Comparison of ENCODE assay signal across 10 mouse cellular contexts in the genomic region with DNA sequence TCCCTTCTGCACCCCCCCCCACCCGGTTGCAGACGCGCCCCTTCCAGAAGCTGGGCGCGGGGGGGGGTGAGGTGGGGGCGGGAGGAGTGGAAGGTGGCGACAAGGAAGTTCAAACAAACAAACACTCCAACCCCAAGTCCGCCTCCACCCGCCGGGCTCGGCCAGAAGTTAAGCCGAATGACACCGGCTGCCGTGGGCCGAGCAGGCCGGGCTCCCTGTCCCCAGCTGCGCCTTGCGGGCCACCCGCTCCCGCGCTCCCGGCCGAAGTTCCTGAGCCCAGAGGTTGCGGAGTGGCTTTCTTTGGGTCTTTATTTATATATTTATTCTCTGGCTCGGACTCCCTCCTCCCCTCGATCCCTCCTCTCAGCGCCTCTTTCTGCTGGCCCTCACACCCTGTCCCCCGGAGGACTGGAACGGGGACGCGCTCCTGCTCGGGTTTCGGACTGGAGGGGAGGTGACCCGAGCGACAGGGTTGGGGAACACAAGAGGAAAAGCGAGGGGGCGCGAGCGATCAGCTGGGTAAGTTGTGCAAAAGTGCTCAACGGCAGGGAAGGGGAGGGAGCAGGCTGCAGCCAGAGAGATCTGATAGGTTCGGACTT. TPM values are rescaled to one million over a fixed set of nuclear protein-coding genes. Genes with fewer than 3 reads are reported as not detected.
DNase-seq lines count a peak whose midpoint lies in the region; ATAC-seq and TF ChIP-seq lines count a peak whose summit lies in the region.
"Had no signal": no experiment of that assay in that cellular context is flagged by ENCODE, and none has a peak within 500 bp of the region (broad histone marks: within the 10 kb centered on the region; RNA-seq: fewer than 3 reads in every experiment).

Gene Pax7, minus strand, starts transcription at position 493 of the 599 bp plus-strand sequence.

- H3K4me1 ChIP-seq in forebrain, embryonic 11.5 days (replicated peaks; ENCODE audit: control insufficient read depth, insufficient read depth, low read length): peaks cover 32% of the 10 kb centered on the region
- no peaks in the 10 kb centered on the region for H3K4me1 ChIP-seq in forebrain, postnatal 0 days (ENCODE audit: insufficient read depth)
- H3K4me1 ChIP-seq in lung, embryonic 16.5 days (replicated peaks; ENCODE audit: control insufficient read depth, insufficient read depth, low read length): peaks cover 19% of the 10 kb centered on the region
- no peaks in the 10 kb centered on the region for H3K4me1 ChIP-seq in lung, adult 2 months (ENCODE audit: control insufficient read depth, insufficient read depth, low read length)
- peaks cover 6% of the 10 kb centered on the region; the same call in 1 of the 2 replicates for H3K4me1 ChIP-seq in limb, embryonic 11.5 days (ENCODE audit: control insufficient read depth, insufficient read depth, low read length)
- peaks cover 4% of the 10 kb centered on the region; the same call in 1 of the 2 replicates for H3K4me1 ChIP-seq in stomach, embryonic 16.5 days (ENCODE audit: control insufficient read depth, insufficient read depth, low read length)
- H3K4me1 ChIP-seq: liver, embryonic 13.5 days had no signal

- H3K9ac ChIP-seq in forebrain, embryonic 11.5 days (ENCODE audit: low read length): peak within 1 kb of the TSS; percentile 37
- no peak within 1 kb of the TSS for H3K9ac ChIP-seq in forebrain, postnatal 0 days
- no peak within 1 kb of the TSS for H3K9ac ChIP-seq in lung, embryonic 16.5 days (ENCODE audit: low read length)
- H3K9ac ChIP-seq in limb, embryonic 11.5 days (ENCODE audit: low read length): no peak within 1 kb of the TSS
- H3K9ac ChIP-seq in stomach, embryonic 16.5 days (ENCODE audit: low read length): no peak within 1 kb of the TSS
- H3K9ac ChIP-seq: liver, embryonic 13.5 days had no signal

- no peak for DNase-seq in forebrain, embryonic 11.5 days (ENCODE audit: low spot score)
- no peak for DNase-seq in forebrain, postnatal 0 days
- no peak for DNase-seq in lung, adult 2 months
- DNase-seq in limb, embryonic 11.5 days (ENCODE audit: low spot score): peak; percentile 72
- DNase-seq in urinary bladder, adult 2 months (ENCODE audit: low spot score): no peak
- no peak for DNase-seq in cerebellum, adult 8-10 months
- DNase-seq: liver, embryonic 13.5 days had no signal

- TF ChIP-seq POLR2A in lung, adult 2 months (IDR thresholded peaks at IDR 0.05; ENCODE audit: borderline replicate concordance, extremely low read depth, low read depth, low read length): no peak

- H3K27me3 ChIP-seq in forebrain, embryonic 11.5 days (ENCODE audit: control insufficient read depth, insufficient read depth, low read length): peaks cover 95% of the 10 kb centered on the region
- H3K27me3 ChIP-seq in forebrain, postnatal 0 days (ENCODE audit: insufficient read depth, low read length): peaks cover 89% of the 10 kb centered on the region
- H3K27me3 ChIP-seq in lung, embryonic 16.5 days (ENCODE audit: control insufficient read depth, insufficient read depth, low read depth, low read length): peaks cover 100% of the 10 kb centered on the region
- peaks cover 98% of the 10 kb centered on the region for H3K27me3 ChIP-seq in limb, embryonic 11.5 days (ENCODE audit: control insufficient read depth, insufficient read depth, low read length)
- H3K27me3 ChIP-seq in stomach, embryonic 16.5 days (ENCODE audit: control insufficient read depth, insufficient read depth, low read length): peaks cover 91% of the 10 kb centered on the region

- no peaks in the 10 kb centered on the region for H3K36me3 ChIP-seq in forebrain, embryonic 11.5 days (ENCODE audit: control insufficient read depth, insufficient read depth, low read length)
- no peaks in the 10 kb centered on the region for H3K36me3 ChIP-seq in forebrain, postnatal 0 days (ENCODE audit: insufficient read depth)
- no peaks in the 10 kb centered on the region for H3K36me3 ChIP-seq in lung, embryonic 16.5 days (ENCODE audit: control insufficient read depth, insufficient read depth, low read length)
- H3K36me3 ChIP-seq in limb, embryonic 11.5 days (ENCODE audit: control insufficient read depth, insufficient read depth, low read length): no peaks in the 10 kb centered on the region
- no peaks in the 10 kb centered on the region for H3K36me3 ChIP-seq in stomach, embryonic 16.5 days (ENCODE audit: control insufficient read depth, insufficient read depth, low read length)
- H3K36me3 ChIP-seq: liver, embryonic 13.5 days had no signal

- no peaks in the 10 kb centered on the region for H3K9me3 ChIP-seq in forebrain, embryonic 11.5 days (ENCODE audit: control insufficient read depth, low read length)
- no peaks in the 10 kb centered on the region for H3K9me3 ChIP-seq in forebrain, postnatal 0 days (ENCODE audit: low read length)
- H3K9me3 ChIP-seq in lung, embryonic 16.5 days (ENCODE audit: control insufficient read depth, low read length): no peaks in the 10 kb centered on the region
- H3K9me3 ChIP-seq in limb, embryonic 11.5 days (ENCODE audit: control insufficient read depth, low read length): no peaks in the 10 kb centered on the region
- no peaks in the 10 kb centered on the region for H3K9me3 ChIP-seq in stomach, embryonic 16.5 days (replicated peaks; ENCODE audit: control insufficient read depth, low read length)
- H3K9me3 ChIP-seq: liver, embryonic 13.5 days had no signal

- TF ChIP-seq CTCF in forebrain, postnatal 0 days (IDR thresholded peaks at IDR 0.05; ENCODE audit: low read depth): no peak
- no peak for TF ChIP-seq CTCF in lung, adult 2 months (IDR thresholded peaks at IDR 0.05; ENCODE audit: insufficient read depth, low read length)

- WGBS in forebrain, embryonic 11.5 days: under 1% methylated on average over 38 of the region's 41 CpGs
- WGBS in forebrain, postnatal 0 days: 0% methylated on average over 39 of the region's 41 CpGs
- WGBS in lung, embryonic 16.5 days: under 1% methylated on average over 35 of the region's 41 CpGs
- 2% methylated on average over 39 of the region's 41 CpGs for WGBS in lung, adult 2 months
- under 1% methylated on average over 34 of the region's 41 CpGs for WGBS in limb, embryonic 11.5 days
- WGBS in stomach, embryonic 16.5 days: 1% methylated on average over 36 of the region's 41 CpGs

- H3K27ac ChIP-seq in forebrain, embryonic 11.5 days (ENCODE audit: low read depth, low read length): no peak within 1 kb of the TSS
- no peak within 1 kb of the TSS for H3K27ac ChIP-seq in forebrain, postnatal 0 days (ENCODE audit: low read depth, low read length)
- no peak within 1 kb of the TSS for H3K27ac ChIP-seq in lung, embryonic 16.5 days (ENCODE audit: low read length)
- H3K27ac ChIP-seq in limb, embryonic 11.5 days (replicated peaks; ENCODE audit: low read depth, low read length): no peak within 1 kb of the TSS
- H3K27ac ChIP-seq in stomach, embryonic 16.5 days (ENCODE audit: low read length): no peak within 1 kb of the TSS
- H3K27ac ChIP-seq: liver, embryonic 13.5 days had no signal

- no peak for ATAC-seq in forebrain, embryonic 11.5 days (replicated peaks; ENCODE audit: low FRiP score)
- no peak for ATAC-seq in forebrain, postnatal 0 days
- ATAC-seq in lung, embryonic 16.5 days (ENCODE audit: low read depth): no peak
- ATAC-seq in limb, embryonic 11.5 days (ENCODE audit: insufficient number of reproducible peaks, low FRiP score, low TSS enrichment, low read depth): no peak
- ATAC-seq in stomach, embryonic 16.5 days (ENCODE audit: insufficient read depth, low FRiP score): no peak

- H3K4me3 ChIP-seq in forebrain, embryonic 11.5 days (ENCODE audit: low read depth, low read length): peak within 1 kb of the TSS; percentile 27
- no peak within 1 kb of the TSS for H3K4me3 ChIP-seq in forebrain, postnatal 0 days (ENCODE audit: low read depth, low read length)
- peak within 1 kb of the TSS; percentile 23 for H3K4me3 ChIP-seq in lung, embryonic 16.5 days (ENCODE audit: low read length)
- H3K4me3 ChIP-seq in lung, adult 2 months (replicated peaks; ENCODE audit: extremely low read depth, low read depth, low read length): no peak within 1 kb of the TSS
- H3K4me3 ChIP-seq in limb, embryonic 11.5 days (ENCODE audit: low read depth, low read length): 0 out of 2 replicates have a peak within 1 kb of the TSS, but pooled peaks have one; percentile 15
- H3K4me3 ChIP-seq in stomach, embryonic 16.5 days (replicated peaks; ENCODE audit: low read length): peak within 1 kb of the TSS; percentile 19
- H3K4me3 ChIP-seq: liver, embryonic 13.5 days had no signal

- peak within 1 kb of the TSS; percentile 52 for H3K4me2 ChIP-seq in forebrain, embryonic 11.5 days (ENCODE audit: low read depth, low read length, severe bottlenecking)
- no peak within 1 kb of the TSS for H3K4me2 ChIP-seq in forebrain, postnatal 0 days (ENCODE audit: low read depth)
- peak within 1 kb of the TSS; percentile 31 for H3K4me2 ChIP-seq in lung, embryonic 16.5 days (ENCODE audit: low read depth, low read length)
- peak within 1 kb of the TSS; percentile 31 for H3K4me2 ChIP-seq in limb, embryonic 11.5 days (ENCODE audit: low read depth, severe bottlenecking)
- H3K4me2 ChIP-seq in stomach, embryonic 16.5 days (ENCODE audit: low read depth, low read length): peak within 1 kb of the TSS; percentile 3; the same call in 1 of the 2 replicates
- H3K4me2 ChIP-seq: liver, embryonic 13.5 days had no signal

RNA-seq across cellular contexts. Expression of gene Pax7, which starts in this region (rescaled TPM):
- 0.57 and 0.73 TPM in 2 replicates for polyA plus RNA-seq in forebrain, embryonic 11.5 days (2014; fragmentation: Nextera tagmentation; extraction: Ambion mirVana)
- total RNA-seq in forebrain, postnatal 0 days (2014; rRNA removed): 0.05 and 0.31 TPM in 2 replicates
- not detected in 2 replicates for polyA plus RNA-seq in forebrain, postnatal 0 days (2015; fragmentation: Nextera tagmentation; extraction: Ambion mirVana)
- polyA plus RNA-seq in lung, embryonic 16.5 days (2015; fragmentation: Nextera tagmentation; extraction: Ambion mirVana): 0.04 TPM in 1 of 2 replicates, not detected in the other
- 0.06 and 0.18 TPM in 2 replicates for polyA plus RNA-seq in lung, adult 2 months (2012; rRNA removed)
- polyA plus RNA-seq in limb, embryonic 11.5 days (2014; fragmentation: Nextera tagmentation; extraction: Ambion mirVana): 0.25 and 0.31 TPM in 2 replicates
- 0.08 TPM in 1 of 2 replicates, not detected in the other for polyA plus RNA-seq in stomach, embryonic 16.5 days (2015; fragmentation: Nextera tagmentation; extraction: Ambion mirVana)
- not detected in 2 replicates for polyA plus RNA-seq in urinary bladder, adult 2 months (2012; rRNA removed)
- total RNA-seq: granulocyte monocyte progenitor cell, adult 5-6 weeks had no signal
- polyA plus RNA-seq: liver, embryonic 13.5 days had no signal

Comparison
In these comparisons a context has a peak if more than half of its experiments do, and no peak if none do; other contexts are left out.
1. H3K4me3 ChIP-seq: peak in forebrain, embryonic 11.5 days (single experiment), lung, embryonic 16.5 days (single experiment) and stomach, embryonic 16.5 days (single experiment); none in forebrain, postnatal 0 days (single experiment) and lung, adult 2 months (single experiment).
2. Peak in DNase-seq, H3K4me3 ChIP-seq and H3K4me2 ChIP-seq in limb, embryonic 11.5 days; RNA of the gene not detected or under 1 TPM.